Mouse (Mus musculus) embryonic fibroblast, embryonic 13.5 days (primary cell): ENCODE data around the gene Dchs2. TPM values are rescaled to one million over a fixed set of nuclear protein-coding genes. Genes with fewer than 3 reads are reported as not detected.

Experiments
- H3K27ac ChIP-seq: 2 replicates; pipeline ENCODE4 v1.5.1; 2012; ENCODE audit warnings: low read length, control low read depth, inconsistent platforms; ENCODE audit not compliant: insufficient read depth
- H3K4me1 ChIP-seq: 2 replicates; pipeline ENCODE4 v1.6.1; 2011; ENCODE audit warnings: low read length; ENCODE audit not compliant: control insufficient read depth, insufficient read depth
- H3K4me3 ChIP-seq: 2 replicates; pipeline ENCODE4 v1.5.1; 2011; ENCODE audit warnings: mild to moderate bottlenecking, control low read depth, low read length; ENCODE audit not compliant: insufficient read depth
- CTCF ChIP-seq: IDR thresholded peaks from 2 replicates; pipeline ENCODE4 v1.5.1; 2011; ENCODE audit warnings: mild to moderate bottlenecking, control low read depth, low read length, moderate library complexity, borderline replicate concordance; ENCODE audit not compliant: insufficient read depth
- POLR2A ChIP-seq: IDR thresholded peaks from 2 replicates; pipeline ENCODE4 v1.6.1; 2011; ENCODE audit warnings: low read depth, mild to moderate bottlenecking, control low read depth, low read length, moderate library complexity
- polyA plus RNA-seq: library from polyadenylated mRNA; stranded (reverse); fragments of >200 nt; gene quantifications from 2 replicates; pipeline ENCODE4 v1.2.4, GENCODE M21; 2011; ENCODE audit warnings: low read depth; ENCODE audit not compliant: missing spikeins, insufficient read length

Dchs2 gene
- polyA plus RNA-seq, 1 experiment, result 0.25 TPM

DNA sequence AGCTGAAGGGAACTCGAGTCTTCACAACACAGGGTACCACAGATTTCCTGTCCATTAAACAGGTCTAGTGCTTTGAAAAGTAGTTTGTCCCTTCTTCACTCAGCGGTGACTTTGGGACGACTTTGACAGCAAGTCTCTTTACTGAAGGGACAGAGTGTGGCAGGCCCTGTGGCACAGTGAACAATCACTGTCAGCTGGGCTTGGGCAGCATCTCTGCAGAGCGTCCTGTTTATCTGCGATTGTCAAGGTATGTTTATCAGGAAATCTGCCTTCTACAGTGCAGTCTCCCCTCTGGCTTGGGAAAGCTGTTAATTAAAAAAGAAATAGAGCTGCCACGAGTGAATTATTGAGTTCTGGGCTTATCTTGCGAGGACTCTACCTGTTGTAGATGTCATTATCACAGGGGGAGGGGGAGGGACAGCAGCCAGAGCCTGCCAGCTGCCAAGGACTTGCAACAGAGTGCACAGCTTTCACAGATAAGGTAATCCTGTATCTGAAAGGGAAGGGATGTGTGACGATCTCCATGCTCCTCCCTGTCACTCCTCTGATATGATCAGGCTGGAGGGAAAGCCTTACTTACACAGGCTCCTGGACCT, 77.4 kb downstream of the Dchs2 start:
- no peak overlapping the region for H3K27ac ChIP-seq
- no peak overlapping the region for H3K4me3 ChIP-seq
- TF ChIP-seq POLR2A, result no peak
- TF ChIP-seq CTCF, result no peak
- peaks cover 2% of the 10 kb centered on the region; the same call in 1 of the 2 replicates for H3K4me1 ChIP-seq

DNA sequence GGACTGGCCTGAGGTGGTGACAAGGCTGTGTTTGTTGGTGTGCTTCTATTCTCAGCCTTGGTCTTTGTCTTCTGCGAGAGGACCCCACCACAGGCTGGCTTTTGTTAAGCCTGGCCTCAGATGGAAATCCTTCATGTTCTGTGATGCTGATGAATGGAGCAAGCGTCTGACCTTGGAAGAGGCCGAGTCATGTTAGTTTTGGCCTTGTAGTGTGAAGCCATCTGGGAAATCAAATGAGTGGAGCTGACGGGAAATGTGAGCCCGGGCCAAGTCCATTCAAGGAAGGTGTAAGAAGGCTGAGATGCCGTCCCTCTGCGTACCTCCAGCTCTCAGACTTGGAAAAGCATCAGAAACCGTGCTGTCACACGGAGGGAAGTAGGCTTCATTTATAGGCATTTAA, 81.9 kb downstream of the Dchs2 start:
- Histone ChIP-seq H3K4me1 (peaks cover 2% of the 10 kb centered on the region; the same call in 1 of the 2 replicates), H3K4me3 (no peak overlapping the region), H3K27ac (no peak overlapping the region)
- TF ChIP-seq POLR2A, result no peak
- no peak for TF ChIP-seq CTCF

DNA sequence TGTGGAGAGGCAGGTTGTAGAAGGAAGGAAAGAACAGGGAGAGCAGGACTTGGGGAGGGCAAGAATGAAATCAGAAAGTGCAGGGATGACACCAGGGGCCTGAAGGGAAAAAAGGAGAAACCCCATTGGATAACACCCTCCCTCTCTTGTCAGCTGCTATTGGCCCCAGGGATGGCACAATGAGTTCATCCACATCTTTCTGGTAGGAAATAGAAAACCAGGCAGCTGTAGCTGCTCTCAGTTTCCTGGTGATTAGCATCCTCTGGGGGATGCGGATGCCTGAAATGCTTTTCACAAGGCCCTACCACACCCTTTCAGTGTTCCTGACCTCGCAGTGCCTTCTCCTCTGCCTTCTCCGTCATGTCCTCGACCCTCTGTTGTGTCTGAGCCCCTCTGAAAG, 82.5 kb downstream of the Dchs2 start:
- TF ChIP-seq POLR2A (no peak), CTCF (no peak)
- Histone ChIP-seq H3K4me1 (peaks cover 2% of the 10 kb centered on the region; the same call in 1 of the 2 replicates), H3K27ac (no peak overlapping the region), H3K4me3 (no peak overlapping the region)

DNA sequence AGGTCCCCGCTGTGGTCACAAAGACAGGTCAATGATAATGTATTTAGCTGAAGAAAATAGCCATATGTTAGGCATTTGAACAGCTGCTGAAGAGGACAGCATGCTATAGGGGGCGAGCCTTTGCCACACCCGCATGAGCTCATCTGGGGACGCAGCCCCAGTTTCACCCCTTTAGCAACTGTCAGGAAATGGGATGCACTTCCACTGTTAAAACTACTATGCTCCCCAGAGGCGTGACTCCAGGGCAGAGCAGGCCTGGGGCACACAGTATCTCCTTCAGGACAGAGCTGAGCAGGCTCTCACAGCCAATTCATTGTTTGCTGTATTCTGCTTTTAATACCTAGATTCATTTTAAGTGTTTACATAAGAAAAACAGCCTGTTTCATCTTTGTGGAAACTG, 84.2 kb downstream of the Dchs2 start:
- TF ChIP-seq POLR2A (no peak), CTCF (no peak)

DNA sequence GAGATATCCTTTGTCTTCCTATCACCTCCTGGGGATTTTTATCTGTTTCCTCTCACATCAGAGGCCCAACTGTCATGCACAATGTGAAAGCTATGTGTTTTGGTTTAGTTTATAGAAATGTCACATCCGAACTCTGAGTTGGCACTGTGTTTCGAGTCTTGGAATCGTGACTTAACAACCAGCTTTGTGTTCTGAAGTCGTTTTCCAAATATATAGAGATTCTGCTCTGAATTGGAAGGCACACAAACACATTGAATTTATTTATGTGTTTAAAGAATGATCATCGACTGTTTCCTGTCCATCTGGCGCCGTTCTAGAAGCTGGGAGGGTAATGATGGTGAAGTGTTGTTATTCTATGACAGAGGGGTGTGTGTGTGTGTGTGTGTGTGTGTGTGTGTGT, 84.8 kb downstream of the Dchs2 start:
- Histone ChIP-seq H3K4me3 (no peak overlapping the region), H3K27ac (no peak overlapping the region), H3K4me1 (peaks cover 2% of the 10 kb centered on the region; the same call in 1 of the 2 replicates)
- TF ChIP-seq POLR2A (no peak), CTCF (no peak)

More for the DNA sequence above, 84.2 kb downstream of the Dchs2 start:
- peaks cover 2% of the 10 kb centered on the region; the same call in 1 of the 2 replicates for H3K4me1 ChIP-seq
- H3K27ac ChIP-seq, result no peak overlapping the region
- no peak overlapping the region for H3K4me3 ChIP-seq

DNA sequence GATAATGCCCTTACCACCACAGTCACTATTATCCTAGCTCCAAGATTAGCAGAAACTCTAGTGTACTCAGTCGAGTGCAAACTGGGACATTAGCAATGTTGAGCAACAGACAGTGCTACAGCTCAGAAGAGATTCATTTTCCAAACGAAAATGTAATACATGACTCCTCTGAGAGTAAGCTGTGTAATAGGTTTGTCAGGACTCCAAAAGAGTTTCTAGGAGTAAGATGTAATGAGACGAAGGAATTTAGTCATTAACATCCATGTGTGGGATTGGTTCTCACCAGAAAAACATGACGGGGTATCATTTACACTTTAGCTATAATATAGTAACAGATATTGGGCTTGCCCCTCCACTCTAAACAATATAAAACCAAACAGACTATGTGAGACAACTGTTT, 90.3 kb downstream of the Dchs2 start:
- Histone ChIP-seq H3K4me3 (no peak overlapping the region), H3K4me1 (no peaks in the 10 kb centered on the region), H3K27ac (no peak overlapping the region)
- TF ChIP-seq CTCF (no peak), POLR2A (no peak)

DNA sequence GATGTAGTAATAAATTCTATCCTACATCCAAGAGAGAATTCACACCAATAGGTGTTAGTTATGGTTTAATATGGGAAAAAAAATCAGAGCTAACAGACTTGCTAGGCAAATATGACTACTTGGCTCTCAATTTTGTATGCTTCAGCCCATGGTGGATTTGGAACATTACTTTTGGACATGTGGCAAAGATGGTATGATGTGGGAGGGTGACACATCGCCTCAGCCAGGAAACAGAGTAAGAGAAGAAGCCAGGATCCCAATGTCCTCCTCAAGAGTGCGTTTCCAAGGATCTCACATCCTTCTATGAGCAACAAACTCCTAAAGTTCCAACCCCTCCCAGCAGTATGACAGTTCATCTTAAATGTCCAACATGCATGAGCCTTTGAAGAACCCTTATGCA, 92.4 kb downstream of the Dchs2 start:
- Histone ChIP-seq H3K4me3 (no peak overlapping the region), H3K4me1 (no peaks in the 10 kb centered on the region), H3K27ac (no peak overlapping the region)
- no peak for TF ChIP-seq CTCF
- TF ChIP-seq POLR2A, result no peak

DNA sequence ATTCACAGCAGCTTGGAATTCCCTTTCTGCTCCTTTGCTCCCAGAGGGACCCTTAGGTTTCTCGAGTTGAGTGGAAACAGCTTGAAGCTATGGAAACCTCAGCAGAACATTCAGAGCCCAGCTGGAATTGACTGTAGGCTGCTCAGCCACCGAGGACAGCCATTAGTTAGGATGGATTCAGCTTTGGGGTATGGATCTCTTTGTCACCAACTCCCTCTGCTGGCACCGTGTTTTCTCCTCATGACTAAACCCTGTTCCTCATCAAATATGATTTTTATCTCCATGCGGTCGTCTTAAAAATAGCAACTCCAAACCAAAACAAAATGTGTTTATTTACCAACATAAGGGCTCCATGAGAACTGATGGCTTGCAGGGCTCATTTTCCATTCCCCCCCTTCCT, 94.4 kb downstream of the Dchs2 start:
- Histone ChIP-seq H3K4me1 (no peaks in the 10 kb centered on the region), H3K27ac (no peak overlapping the region), H3K4me3 (no peak overlapping the region)
- no peak for TF ChIP-seq CTCF

DNA sequence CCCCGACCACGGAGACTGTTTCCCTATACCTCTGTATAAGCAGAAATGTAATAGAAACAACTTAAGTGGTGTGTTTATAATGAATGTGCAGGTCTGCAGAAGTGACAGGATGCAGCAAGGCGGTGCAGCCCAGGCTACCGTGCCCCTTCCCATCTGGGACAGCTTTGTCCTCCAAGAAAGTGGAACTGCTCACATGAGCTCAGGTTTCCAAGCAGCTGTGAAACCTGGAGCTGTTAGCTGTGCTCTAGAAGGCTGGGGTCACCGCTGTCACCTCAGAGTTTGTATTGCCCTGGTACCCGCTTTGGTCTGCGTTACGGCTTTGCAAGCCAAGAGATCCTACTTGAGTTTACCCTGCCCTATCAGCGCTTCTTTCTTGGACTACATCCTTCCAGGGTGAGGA, 100.6 kb downstream of the Dchs2 start:
- Histone ChIP-seq H3K4me1 (no peaks in the 10 kb centered on the region), H3K4me3 (no peak overlapping the region), H3K27ac (no peak overlapping the region)
- TF ChIP-seq POLR2A (no peak), CTCF (no peak)

DNA sequence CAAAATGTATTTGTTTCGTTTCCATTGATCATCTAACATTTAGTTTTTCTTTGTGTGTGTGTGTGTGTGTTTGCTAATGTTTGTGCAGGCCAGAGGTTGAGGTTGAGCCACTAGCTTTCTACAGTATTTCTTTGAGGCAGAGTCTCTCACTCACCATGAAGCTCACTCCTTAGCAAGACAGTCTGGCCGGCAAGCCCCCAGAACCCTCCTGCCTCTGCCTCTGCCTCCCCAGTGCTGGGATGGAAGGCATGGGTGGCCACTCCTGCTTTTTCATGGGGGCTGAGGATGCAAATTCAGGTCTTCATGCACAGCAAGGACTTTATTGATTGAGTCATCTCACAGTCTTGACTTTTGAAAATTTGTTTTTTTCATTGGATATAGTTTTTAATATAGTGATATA, 102.6 kb downstream of the Dchs2 start:
- Histone ChIP-seq H3K27ac (no peak overlapping the region), H3K4me3 (no peak overlapping the region), H3K4me1 (no peaks in the 10 kb centered on the region)
- TF ChIP-seq POLR2A (no peak), CTCF (no peak)

DNA sequence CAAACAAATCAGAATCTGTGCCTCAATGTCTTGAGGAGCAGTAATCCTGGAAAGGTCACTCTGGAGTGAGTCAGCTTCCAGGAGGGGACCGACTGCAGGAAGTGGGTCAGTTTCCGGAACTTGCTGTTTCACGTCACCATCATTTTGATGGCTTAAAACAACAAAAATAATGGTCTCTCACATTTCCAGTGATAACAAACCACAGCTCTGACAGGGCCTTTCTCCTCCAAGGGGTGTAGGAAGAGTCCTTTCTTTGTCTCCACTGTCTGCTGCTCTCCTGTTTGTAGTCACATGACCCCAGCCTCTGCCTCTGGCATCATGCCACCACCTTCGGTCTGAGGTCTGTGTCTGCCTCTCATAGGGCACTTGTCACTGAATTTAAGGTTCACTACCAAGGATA, 106.7 kb downstream of the Dchs2 start:
- Histone ChIP-seq H3K4me1 (no peaks in the 10 kb centered on the region), H3K4me3 (no peak overlapping the region), H3K27ac (no peak overlapping the region)
- no peak for TF ChIP-seq POLR2A
- no peak for TF ChIP-seq CTCF
